Mouse (Mus musculus): ENCODE results near the gene Zcchc14.

DNA sequence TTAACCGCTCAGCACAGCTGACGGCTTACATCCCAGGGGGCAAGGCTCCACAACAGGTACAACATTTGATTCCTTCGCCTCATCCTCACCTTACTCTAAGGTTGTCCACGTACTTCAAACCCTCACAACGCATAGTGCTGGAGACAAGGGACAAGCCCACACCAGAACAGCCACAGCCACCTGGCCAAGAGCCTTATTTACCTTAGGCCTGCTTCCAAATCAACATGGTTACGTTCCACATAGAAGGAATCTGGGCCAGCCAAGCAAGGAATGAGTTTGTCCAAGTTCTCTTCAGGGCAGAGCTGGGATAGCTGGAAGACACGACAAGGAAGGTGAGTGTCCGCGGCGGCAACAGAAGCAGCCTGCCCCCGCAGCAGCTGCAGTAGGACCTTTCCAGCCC lies 42.8 kb downstream of the Zcchc14 start:
- TF ChIP-seq CTCF (IDR thresholded peaks at IDR 0.05; ENCODE audit: control insufficient read depth, insufficient read depth, insufficient read length) (no peak), CEBPB (IDR thresholded peaks at IDR 0.05; ENCODE audit: low read depth) (no peak), MAX (IDR thresholded peaks at IDR 0.05) (no peak), MYOG (IDR thresholded peaks at IDR 0.05; ENCODE audit: control insufficient read depth, extremely low read depth, insufficient read length) (no peak), USF1 (IDR thresholded peaks at IDR 0.05; ENCODE audit: low read depth) (no peak)

All from C2C12 (cell line).